Mouse (Mus musculus): ENCODE measurements at regions not wholly inside any gene's neighbourhood (a gene's known extent, or its start where the extent isn't known, plus 50 kb on each side); places are given as distances from the start of the nearest gene placed in this dataset.
"Not testable (repeated sequence)": the region's sequence is repeated elsewhere in the genome, so short reads cannot be mapped to it uniquely, and the experiment has no call there.

GRCm38 (mm10) chr17:3026859-3027258 is 87.9 kb upstream of the Scaf8 start:
- TF ChIP-seq CTCF (IDR thresholded peaks at IDR 0.05; ENCODE audit: low read depth); EP300 (optimal IDR thresholded peaks at IDR 0.05): not testable (repeated sequence)

Measured in stomach, postnatal 0 days (tissue).